Comparison of ENCODE assay signal across 18 mouse cellular contexts in genomic region chr10:83605637-83606183, GRCm38 (mm10). TPM values are rescaled to one million over a fixed set of nuclear protein-coding genes. Genes with fewer than 3 reads are reported as not detected.
A peak's percentile ranks its signal among the peaks of the same experiment; 100 is the strongest.
DNase-seq lines count a peak whose midpoint lies in the region; ATAC-seq and TF ChIP-seq lines count a peak whose summit lies in the region.
"Had no signal": no experiment of that assay in that cellular context is flagged by ENCODE, and none has a peak within 500 bp of the region (broad histone marks: within the 10 kb centered on the region; RNA-seq: fewer than 3 reads in every experiment).

No protein-coding gene starts in this region.

- no peak overlapping the region for H3K9ac ChIP-seq in hindbrain, embryonic 14.5 days
- no peak overlapping the region for H3K9ac ChIP-seq in forebrain, embryonic 13.5 days
- H3K9ac ChIP-seq: embryonic facial prominence, embryonic 15.5 days; heart, embryonic 13.5 days; liver, embryonic 13.5 days had no signal

- no peaks in the 10 kb centered on the region for H3K79me2 ChIP-seq in myocyte (ENCODE audit: control insufficient read depth, insufficient read depth)

- no peak for ATAC-seq in hindbrain, embryonic 14.5 days (ENCODE audit: low FRiP score)
- ATAC-seq in forebrain, embryonic 13.5 days: no peak
- ATAC-seq: CD4-positive, CD25-positive, alpha-beta regulatory T cell, adult 4 months had no signal

- no peak overlapping the region for H3K4me3 ChIP-seq in hindbrain, embryonic 10.5 days
- H3K4me3 ChIP-seq in hindbrain, embryonic 14.5 days (replicated peaks; ENCODE audit: low read length): no peak overlapping the region
- no peak overlapping the region for H3K4me3 ChIP-seq in forebrain, embryonic 13.5 days
- H3K4me3 ChIP-seq in myocyte: no peak overlapping the region
- H3K4me3 ChIP-seq: embryonic facial prominence, embryonic 15.5 days; heart, embryonic 13.5 days; liver, embryonic 13.5 days; megakaryocyte, embryonic 14.5 days had no signal

- H3K4me2 ChIP-seq in hindbrain, embryonic 14.5 days (replicated peaks): no peak overlapping the region
- no peak overlapping the region for H3K4me2 ChIP-seq in forebrain, embryonic 13.5 days
- no peak overlapping the region for H3K4me2 ChIP-seq in myocyte (ENCODE audit: low read depth)
- H3K4me2 ChIP-seq: embryonic facial prominence, embryonic 15.5 days; heart, embryonic 13.5 days; liver, embryonic 13.5 days had no signal

- no peak for TF ChIP-seq POLR2A in myocyte (IDR thresholded peaks at IDR 0.05; ENCODE audit: insufficient read length, low read depth)

- H3K27me3 ChIP-seq in hindbrain, embryonic 10.5 days (ENCODE audit: insufficient read depth, poor library complexity, severe bottlenecking): no peaks in the 10 kb centered on the region
- H3K27me3 ChIP-seq in hindbrain, embryonic 14.5 days (ENCODE audit: control insufficient read depth, insufficient read depth, low read length): no peaks in the 10 kb centered on the region
- H3K27me3 ChIP-seq in forebrain, embryonic 13.5 days: no peaks in the 10 kb centered on the region
- H3K27me3 ChIP-seq in myocyte (ENCODE audit: control insufficient read depth, insufficient read depth, insufficient read length): no peaks in the 10 kb centered on the region
- H3K27me3 ChIP-seq: embryonic facial prominence, embryonic 15.5 days; heart, embryonic 13.5 days; liver, embryonic 13.5 days; megakaryocyte, embryonic 14.5 days had no signal

- H3ac ChIP-seq in myocyte (ENCODE audit: control insufficient read depth, insufficient read length): no peak overlapping the region

- peak overlapping the region; percentile 62; the same call in 1 of the 2 replicates for H3K27ac ChIP-seq in hindbrain, embryonic 10.5 days
- H3K27ac ChIP-seq in hindbrain, embryonic 14.5 days: no peak overlapping the region
- peak overlapping the region; percentile 14; the same call in 1 of the 2 replicates for H3K27ac ChIP-seq in forebrain, embryonic 13.5 days
- H3K27ac ChIP-seq: embryonic facial prominence, embryonic 15.5 days; heart, embryonic 13.5 days; liver, embryonic 13.5 days had no signal

- peaks cover 78% of the 10 kb centered on the region for H3K36me3 ChIP-seq in hindbrain, embryonic 10.5 days
- H3K36me3 ChIP-seq in hindbrain, embryonic 14.5 days (replicated peaks; ENCODE audit: control insufficient read depth, insufficient read depth): peaks cover 82% of the 10 kb centered on the region
- H3K36me3 ChIP-seq in forebrain, embryonic 13.5 days (ENCODE audit: poor library complexity, severe bottlenecking): peaks cover 61% of the 10 kb centered on the region
- H3K36me3 ChIP-seq in myocyte (ENCODE audit: control insufficient read depth, insufficient read depth): peaks cover 34% of the 10 kb centered on the region

- 62% methylated on average over 8 of the region's 8 CpGs for WGBS in hindbrain, embryonic 10.5 days
- WGBS in hindbrain, embryonic 14.5 days: 36% methylated on average over 8 of the region's 8 CpGs
- 45% methylated on average over 8 of the region's 8 CpGs for WGBS in forebrain, embryonic 13.5 days

- H3K4me1 ChIP-seq in hindbrain, embryonic 10.5 days (replicated peaks): peaks cover 15% of the 10 kb centered on the region
- no peaks in the 10 kb centered on the region for H3K4me1 ChIP-seq in hindbrain, embryonic 14.5 days (replicated peaks; ENCODE audit: control insufficient read depth, insufficient read depth, low read length)
- H3K4me1 ChIP-seq in forebrain, embryonic 13.5 days: peaks cover 7% of the 10 kb centered on the region; the same call in 1 of the 2 replicates
- H3K4me1 ChIP-seq: embryonic facial prominence, embryonic 15.5 days; liver, embryonic 13.5 days; megakaryocyte, embryonic 14.5 days had no signal

- DNase-seq in hindbrain, embryonic 10.5 days (ENCODE audit: low spot score): peak; percentile 33
- no peak for DNase-seq in hindbrain, embryonic 14.5 days (ENCODE audit: low spot score)
- DNase-seq in embryo, embryonic 10.5 days (ENCODE audit: low spot score): peak; percentile 61
- DNase-seq in urinary bladder, postnatal 36 days (ENCODE audit: low spot score in 2 of 2): no peak
- DNase-seq in gastrocnemius, postnatal 14 days: no peak
- DNase-seq: adrenal gland, postnatal 10 days; cerebellum, postnatal 10 days; gastrocnemius, postnatal 36 days; kidney, adult 18-20 months; layer of hippocampus, postnatal 36 days; left cerebral cortex, postnatal 4 days; liver, embryonic 13.5 days had no signal

- no peaks in the 10 kb centered on the region for H3K9me3 ChIP-seq in hindbrain, embryonic 10.5 days
- H3K9me3 ChIP-seq in hindbrain, embryonic 14.5 days (ENCODE audit: control insufficient read depth, low read length): no peaks in the 10 kb centered on the region
- H3K9me3 ChIP-seq in forebrain, embryonic 13.5 days (replicated peaks): no peaks in the 10 kb centered on the region
- H3K9me3 ChIP-seq: embryonic facial prominence, embryonic 15.5 days; heart, embryonic 13.5 days; liver, embryonic 13.5 days; megakaryocyte, embryonic 14.5 days had no signal

- intact Hi-C loops in gastrocnemius, postnatal 14 days (cut with DNase I; ENCODE audit: low total_unique reads): no loop called here

TF ChIP-seq in myocyte, 11 proteins besides CTCF, POLR2A, EP300 and RAD21:
- no peak for TF ChIP-seq TCF3 (IDR thresholded peaks at IDR 0.05; ENCODE audit: insufficient read length, low read depth)
- TF ChIP-seq SRF (IDR thresholded peaks at IDR 0.05; ENCODE audit: control insufficient read depth, insufficient read length, low read depth): no peak
- TF ChIP-seq POLR2AphosphoS2 (IDR thresholded peaks at IDR 0.05; ENCODE audit: insufficient read length, low read depth): peak; percentile 14
- no peak for TF ChIP-seq MAX (IDR thresholded peaks at IDR 0.05; ENCODE audit: low read depth)
- TF ChIP-seq REST (IDR thresholded peaks at IDR 0.05; ENCODE audit: insufficient read depth, insufficient read length): no peak
- no peak for TF ChIP-seq USF1 (IDR thresholded peaks at IDR 0.05; ENCODE audit: low read depth)

RNA-seq across cellular contexts. Expression of gene Appl2, which starts 42.8 kb away (rescaled TPM):
- polyA plus RNA-seq in hindbrain, embryonic 10.5 days (2016; fragmentation: Nextera tagmentation; extraction: Ambion mirVana): 29.6 and 35.2 TPM in 2 replicates
- 37.1 and 39.9 TPM in 2 replicates for polyA plus RNA-seq in hindbrain, embryonic 14.5 days (2014; fragmentation: Nextera tagmentation; extraction: Ambion mirVana)
- polyA plus RNA-seq in forebrain, embryonic 13.5 days (2015; fragmentation: Nextera tagmentation; extraction: Ambion mirVana): 34.5 and 37.6 TPM in 2 replicates
- polyA plus RNA-seq in myocyte (2012; fragmentation: generic; extraction: Trizol): 11.6 TPM
- 10 to 100 TPM; 14.2 to 15.8 TPM for total RNA-seq in gastrocnemius, postnatal 14 days (2021)

Comparison
In these comparisons a context has a peak if more than half of its experiments do, and no peak if none do; other contexts are left out.
1. DNase-seq: peak in hindbrain, embryonic 10.5 days (single experiment) and embryo, embryonic 10.5 days (single experiment); none in hindbrain, embryonic 14.5 days (single experiment), urinary bladder, postnatal 36 days (0 of 2) and gastrocnemius, postnatal 14 days (single experiment).